Mouse (Mus musculus) intestine, embryonic 16.5 days (tissue): ENCODE data around the gene Ciz1. TPM values are rescaled to one million over a fixed set of nuclear protein-coding genes. Genes with fewer than 3 reads are reported as not detected.
A peak's percentile ranks its signal among the peaks of the same experiment; 100 is the strongest.

Source experiments
- ATAC-seq: fragments of 200-750 bp; cut with Nextera tagmentation; 2 replicates; pipeline ENCODE4 v1.8.0; 2017; ENCODE audit warnings: moderate TSS enrichment, moderate library complexity
- H3K27ac ChIP-seq: fragments of 300-500 bp; sonication (generic); 2 replicates; pipeline ENCODE4 v1.5.1; 2014; ENCODE audit warnings: mild to moderate bottlenecking, low read length
- H3K27me3 ChIP-seq: fragments of 300-500 bp; sonication (generic); replicated peaks from 2 replicates; pipeline ENCODE4 v1.6.1; 2014; ENCODE audit warnings: low read length, control low read depth, mixed read lengths; ENCODE audit not compliant: control insufficient read depth, insufficient read depth
- H3K36me3 ChIP-seq: fragments of 300-500 bp; sonication (generic); 2 replicates; pipeline ENCODE4 v1.6.1; 2014; ENCODE audit warnings: low read length, control low read depth; ENCODE audit not compliant: control insufficient read depth, insufficient read depth
- H3K4me1 ChIP-seq: fragments of 300-500 bp; sonication (generic); 2 replicates; pipeline ENCODE4 v1.6.1; 2014; ENCODE audit warnings: low read length, control low read depth, mixed read lengths; ENCODE audit not compliant: control insufficient read depth, insufficient read depth
- H3K4me2 ChIP-seq: fragments of 300-500 bp; sonication (generic); 2 replicates; pipeline ENCODE4 v1.6.1; 2014; ENCODE audit warnings: low read depth, low read length, control low read depth
- H3K4me3 ChIP-seq: fragments of 300-500 bp; sonication (generic); 2 replicates; pipeline ENCODE4 v1.5.1; 2014; ENCODE audit warnings: mild to moderate bottlenecking, low read length
- H3K9ac ChIP-seq: fragments of 300-500 bp; sonication (generic); 2 replicates; pipeline ENCODE4 v1.6.1; 2014; ENCODE audit warnings: low read depth, low read length
- H3K9me3 ChIP-seq: fragments of 300-500 bp; sonication (generic); 2 replicates; pipeline ENCODE4 v1.6.1; 2016; ENCODE audit warnings: low read length, control low read depth; ENCODE audit not compliant: control insufficient read depth
- WGBS: fragments of 180-500 bp; shearing (Covaris S2); extraction: QIAGEN DNeasy Blood & Tissue Kit; methylation state at CpG from one replicate; pipeline ENCODE4 v1.1.7; 2014; 5-methylcytosine and 5-hydroxymethylcytosine counted together
- polyA plus RNA-seq: library from polyadenylated mRNA; unstranded; fragments of >200 nt; fragmentation: Nextera tagmentation; extraction: Ambion mirVana; gene quantifications from 2 replicates; pipeline ENCODE4 v1.2.1, GENCODE M21; 2015

Ciz1 gene
- polyA plus RNA-seq, 1 experiment from 2014 or later, result 47.1 TPM

- ATAC-seq, result no peak
- no peaks in the 10 kb centered on the region for H3K9me3 ChIP-seq
- no peak overlapping the region for H3K27ac ChIP-seq
- 0 out of 2 replicates have a peak, but pooled peaks cover 2% of the 10 kb centered on the region for H3K36me3 ChIP-seq
- no peak overlapping the region for H3K4me3 ChIP-seq
- WGBS, result 29% methylated on average over 13 of the region's 13 CpGs
- H3K4me1 ChIP-seq, result peaks cover 8% of the 10 kb centered on the region; the same call in 1 of the 2 replicates
- H3K9ac ChIP-seq, result peak overlapping the region; percentile 0; the same call in 1 of the 2 replicates
- no peak overlapping the region for H3K4me2 ChIP-seq
- no peaks in the 10 kb centered on the region for H3K27me3 ChIP-seq
These were observed 23.1 kb upstream of the Ciz1 start for GRCm38 (mm10) chr2:32328911-32329460.

DNA sequence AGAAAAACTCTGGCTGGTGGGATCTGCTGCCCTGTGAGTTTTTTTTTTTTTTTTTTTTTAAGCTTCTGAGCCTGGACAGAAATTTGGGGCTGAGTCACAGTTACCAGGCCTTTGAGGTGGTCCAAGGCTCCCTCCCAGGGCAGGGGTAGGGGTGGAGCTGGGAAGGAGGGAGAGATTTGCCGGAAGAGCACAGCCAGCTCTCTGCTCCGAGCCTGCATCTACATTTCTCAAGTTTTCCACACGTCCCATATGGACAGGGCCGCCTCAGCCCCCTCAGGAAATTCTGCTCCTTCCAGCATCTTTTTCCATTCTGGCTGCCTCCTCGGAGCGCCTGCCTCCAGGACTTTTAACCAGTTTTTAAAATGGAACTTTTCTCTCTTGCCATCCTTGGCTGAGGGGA is 22.6 kb upstream of the Ciz1 start:
- 50% methylated on average over 6 of the region's 6 CpGs for WGBS
- ATAC-seq, result 0 out of 2 replicates have a peak, but pooled peaks have one; percentile 29
- Histone ChIP-seq H3K9me3 (no peaks in the 10 kb centered on the region), H3K4me2 (no peak overlapping the region), H3K36me3 (0 out of 2 replicates have a peak, but pooled peaks cover 3% of the 10 kb centered on the region), H3K9ac (peak overlapping the region; percentile 0; the same call in 1 of the 2 replicates), H3K4me1 (peaks cover 8% of the 10 kb centered on the region; the same call in 1 of the 2 replicates), H3K4me3 (no peak overlapping the region), H3K27me3 (no peaks in the 10 kb centered on the region), H3K27ac (no peak overlapping the region)

- Histone ChIP-seq H3K4me2 (no peak overlapping the region), H3K36me3 (0 out of 2 replicates have a peak, but pooled peaks cover 3% of the 10 kb centered on the region), H3K27ac (no peak overlapping the region), H3K4me3 (no peak overlapping the region), H3K4me1 (0 out of 2 replicates have a peak, but pooled peaks cover 4% of the 10 kb centered on the region), H3K27me3 (no peaks in the 10 kb centered on the region), H3K9me3 (no peaks in the 10 kb centered on the region), H3K9ac (no peak overlapping the region)
- ATAC-seq, result no peak
- WGBS, result 89% methylated on average over 5 of the region's 5 CpGs
These were observed 20.0 kb upstream of the Ciz1 start for GRCm38 (mm10) chr2:32332159-32332558.

- 0 out of 2 replicates have a peak, but pooled peaks cover 3% of the 10 kb centered on the region for H3K36me3 ChIP-seq
- no peak overlapping the region for H3K4me3 ChIP-seq
- no peak overlapping the region for H3K27ac ChIP-seq
These were observed 16.2 kb upstream of the Ciz1 start for GRCm38 (mm10) chr2:32335888-32336287.

DNA sequence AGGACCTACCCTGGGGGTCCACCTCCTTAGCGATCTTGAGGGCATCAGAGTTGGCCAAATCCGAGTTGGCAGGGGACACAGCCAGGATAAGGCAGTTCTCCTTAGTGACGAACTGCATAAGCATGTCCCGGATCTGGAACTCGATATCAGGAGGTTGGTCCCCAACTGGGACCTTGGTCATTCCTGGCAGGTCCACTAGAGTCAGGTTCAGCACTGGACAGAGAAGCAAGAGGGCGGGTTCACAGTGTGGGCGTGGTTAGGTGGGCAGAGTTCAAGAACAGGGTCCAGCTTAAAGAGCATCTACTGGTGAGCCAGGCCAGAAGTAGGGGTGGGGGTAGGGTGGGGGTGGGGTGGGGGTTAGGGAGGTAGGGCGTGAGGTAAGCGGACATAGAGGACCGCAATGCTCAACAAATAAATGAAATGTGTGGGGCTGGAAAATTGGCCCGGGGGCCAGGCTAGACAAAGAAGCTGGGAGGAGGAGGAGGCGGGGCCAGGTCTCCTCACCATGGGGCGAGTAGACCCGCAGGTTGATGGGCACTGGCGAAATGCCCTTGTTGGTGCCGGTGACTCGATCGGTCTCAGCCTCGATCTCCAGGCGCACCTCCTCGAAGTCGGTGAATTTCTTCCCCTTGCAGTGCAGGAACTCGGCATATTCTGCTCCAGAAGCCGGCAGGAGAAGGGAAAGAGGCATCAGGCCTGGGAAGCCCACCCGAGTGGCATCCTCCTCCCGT is 12.1 kb upstream of the Ciz1 start:
- H3K4me2 ChIP-seq, result no peak overlapping the region
- H3K4me1 ChIP-seq, result 0 out of 2 replicates have a peak, but pooled peaks cover 2% of the 10 kb centered on the region
- H3K9ac ChIP-seq, result no peak overlapping the region
- 50% methylated on average over 26 of the region's 26 CpGs for WGBS
- ATAC-seq, result no peak
- H3K9me3 ChIP-seq, result no peaks in the 10 kb centered on the region
- H3K27ac ChIP-seq, result no peak overlapping the region
- no peaks in the 10 kb centered on the region for H3K36me3 ChIP-seq
- H3K27me3 ChIP-seq, result no peaks in the 10 kb centered on the region
- H3K4me3 ChIP-seq, result no peak overlapping the region

More at GRCm38 (mm10) chr2:32335888-32336287, 16.2 kb upstream of the Ciz1 start:
- Histone ChIP-seq H3K4me1 (no peaks in the 10 kb centered on the region), H3K9me3 (no peaks in the 10 kb centered on the region), H3K4me2 (no peak overlapping the region), H3K9ac (no peak overlapping the region), H3K27me3 (no peaks in the 10 kb centered on the region)
- 55% methylated on average over 15 of the region's 15 CpGs for WGBS
- no peak for ATAC-seq

GRCm38 (mm10) chr2:32340836-32341633 is 11.1 kb upstream of the Ciz1 start:
- H3K4me3 ChIP-seq, result no peak overlapping the region
- no peak overlapping the region for H3K9ac ChIP-seq
- 0 out of 2 replicates have a peak, but pooled peaks cover 2% of the 10 kb centered on the region for H3K4me1 ChIP-seq
- H3K36me3 ChIP-seq, result no peaks in the 10 kb centered on the region
- no peak overlapping the region for H3K4me2 ChIP-seq
- WGBS, result 81% methylated on average over 13 of the region's 13 CpGs
- no peak overlapping the region for H3K27ac ChIP-seq
- H3K9me3 ChIP-seq, result no peaks in the 10 kb centered on the region
- H3K27me3 ChIP-seq, result no peaks in the 10 kb centered on the region
- no peak for ATAC-seq

- no peaks in the 10 kb centered on the region for H3K27me3 ChIP-seq
- H3K9ac ChIP-seq, result no peak overlapping the region
- no peaks in the 10 kb centered on the region for H3K9me3 ChIP-seq
- H3K27ac ChIP-seq, result no peak overlapping the region
- ATAC-seq, result no peak
- 0 out of 2 replicates have a peak, but pooled peaks cover 2% of the 10 kb centered on the region for H3K4me1 ChIP-seq
- 80% methylated on average over 4 of the region's 4 CpGs for WGBS
- no peak overlapping the region for H3K4me3 ChIP-seq
- no peak overlapping the region for H3K4me2 ChIP-seq
- H3K36me3 ChIP-seq, result no peaks in the 10 kb centered on the region
These were observed 10.5 kb upstream of the Ciz1 start for GRCm38 (mm10) chr2:32341634-32341939.

GRCm38 (mm10) chr2:32342039-32342438 is 10.1 kb upstream of the Ciz1 start:
- Histone ChIP-seq H3K9ac (no peak overlapping the region), H3K4me1 (0 out of 2 replicates have a peak, but pooled peaks cover 2% of the 10 kb centered on the region), H3K27ac (no peak overlapping the region), H3K4me2 (no peak overlapping the region), H3K36me3 (no peaks in the 10 kb centered on the region), H3K27me3 (no peaks in the 10 kb centered on the region), H3K9me3 (no peaks in the 10 kb centered on the region), H3K4me3 (no peak overlapping the region)
- ATAC-seq, result no peak
- 85% methylated on average over 4 of the region's 4 CpGs for WGBS
